Mouse (Mus musculus): ENCODE measurements around the gene Prl4a1. TPM values are rescaled to one million over a fixed set of nuclear protein-coding genes. Genes with fewer than 3 reads are reported as not detected.

Gene Prl4a1
- polyA plus RNA-seq (2017; shearing (Covaris generic)), result not detected

GRCm38 (mm10) chr13:28015912-28016311 lies at the start of gene Prl4a1:
Prl4a1 (plus strand) TSS chr13:28016212.

Other genes with a start within 250 kb of the Prl4a1 start
- not detected for gene Prl7c1, start 235.4 kb upstream of the Prl4a1 start, polyA plus RNA-seq (2017; shearing (Covaris generic))
- gene Prl2a1, start 214.6 kb upstream of the Prl4a1 start, polyA plus RNA-seq (2017; shearing (Covaris generic)), result not detected
- gene Prl2c1, start 166.9 kb upstream of the Prl4a1 start, polyA plus RNA-seq (2017; shearing (Covaris generic)), result not detected
- gene Prl5a1, start 126.3 kb downstream of the Prl4a1 start, polyA plus RNA-seq (2017; shearing (Covaris generic)), result not detected
- 1.2 TPM for gene Gm11361, start 241.3 kb downstream of the Prl4a1 start, polyA plus RNA-seq (2017; shearing (Covaris generic))